Mouse (Mus musculus) cerebellum, adult 2 months (tissue): ENCODE data around the gene Atxn7l1.

Experiments used
- CTCF ChIP-seq: fragments of 200-500 bp; IDR thresholded peaks from 2 replicates; pipeline ENCODE4 v1.5.1; 2011; ENCODE audit warnings: low read depth, mild to moderate bottlenecking, control low read depth, low read length, moderate library complexity, borderline replicate concordance; ENCODE audit not compliant: insufficient read depth
- POLR2A ChIP-seq: fragments of 200-500 bp; IDR thresholded peaks from 2 replicates; pipeline ENCODE4 v1.6.1; 2011; ENCODE audit warnings: low read length, control low read depth, borderline replicate concordance; ENCODE audit not compliant: insufficient read depth

- no peak for TF ChIP-seq POLR2A
- TF ChIP-seq CTCF: no peak
Observed at GRCm38 (mm10) chr12:33253206-33253605, 105.7 kb downstream of the Atxn7l1 start.
